Mouse (Mus musculus): ENCODE results near the gene Armh4. TPM values are rescaled to one million over a fixed set of nuclear protein-coding genes. Genes with fewer than 3 reads are reported as not detected.

Gene Armh4
- polyA plus RNA-seq, 1 experiment from 2014 or later: 17.1 TPM

Other genes with a start within 250 kb of the Armh4 start
- not detected in 2 replicates for gene Olfr722, start 118.6 kb upstream of the Armh4 start, polyA plus RNA-seq (2015; fragmentation: Nextera tagmentation; extraction: Ambion mirVana)
- not detected in 2 replicates for gene Olfr723, start 148.4 kb upstream of the Armh4 start, polyA plus RNA-seq (2015; fragmentation: Nextera tagmentation; extraction: Ambion mirVana)
- gene Olfr724, start 179.9 kb upstream of the Armh4 start, polyA plus RNA-seq (2015; fragmentation: Nextera tagmentation; extraction: Ambion mirVana): not detected in 2 replicates